Mouse (Mus musculus) embryonic facial prominence, embryonic 11.5 days (tissue): ENCODE measurements around the gene Slc16a12. TPM values are rescaled to one million over a fixed set of nuclear protein-coding genes. Genes with fewer than 3 reads are reported as not detected.

Experiments used
- ATAC-seq: fragments of 200-750 bp; cut with Nextera tagmentation; replicated peaks from 2 replicates; pipeline ENCODE4 v1.8.0; 2017; ENCODE audit warnings: low read depth; ENCODE audit not compliant: insufficient number of reproducible peaks, low FRiP score, low TSS enrichment
- DNase-seq: peaks from one replicate; pipeline ENCODE4 v3.0.0-alpha.2; 2015; ENCODE audit warnings: low spot score
- H3K27ac ChIP-seq: fragments of 300-500 bp; sonication (generic); replicated peaks from 2 replicates; pipeline ENCODE4 v1.5.1; 2014; ENCODE audit warnings: mild to moderate bottlenecking, low read depth, low read length, control low read depth
- H3K27me3 ChIP-seq: fragments of 300-500 bp; sonication (generic); 2 replicates; pipeline ENCODE4 v1.6.1; 2014; ENCODE audit warnings: mild to moderate bottlenecking, low read length, moderate library complexity, mixed read lengths; ENCODE audit not compliant: control insufficient read depth, insufficient read depth
- H3K36me3 ChIP-seq: fragments of 300-500 bp; sonication (generic); replicated peaks from 2 replicates; pipeline ENCODE4 v1.6.1; 2014; ENCODE audit warnings: low read depth, mild to moderate bottlenecking, low read length, moderate library complexity, mixed read lengths; ENCODE audit not compliant: control insufficient read depth, insufficient read depth
- H3K4me1 ChIP-seq: fragments of 300-500 bp; sonication (generic); 2 replicates; pipeline ENCODE4 v1.6.1; 2014; ENCODE audit warnings: low read length, mixed read lengths; ENCODE audit not compliant: control insufficient read depth, insufficient read depth
- H3K4me2 ChIP-seq: fragments of 300-500 bp; sonication (generic); 2 replicates; pipeline ENCODE4 v1.6.1; 2014; ENCODE audit warnings: low read depth, mild to moderate bottlenecking, control low read depth, low read length, moderate library complexity
- H3K4me3 ChIP-seq: fragments of 300-500 bp; sonication (generic); 2 replicates; pipeline ENCODE4 v1.5.1; 2014; ENCODE audit warnings: low read depth, low read length, control low read depth
- H3K9ac ChIP-seq: fragments of 300-500 bp; sonication (generic); replicated peaks from 2 replicates; pipeline ENCODE4 v1.6.1; 2014; ENCODE audit warnings: mild to moderate bottlenecking, control low read depth, low read length
- H3K9me3 ChIP-seq: fragments of 300-500 bp; sonication (generic); replicated peaks from 2 replicates; pipeline ENCODE4 v1.6.1; 2016; ENCODE audit warnings: mild to moderate bottlenecking, low read length, inconsistent platforms, mixed read lengths; ENCODE audit not compliant: control insufficient read depth
- WGBS: fragments of 180-500 bp; shearing (Covaris S2); extraction: QIAGEN DNeasy Blood & Tissue Kit; methylation state at CpG from one replicate; pipeline ENCODE4 v1.1.7; 2014; 5-methylcytosine and 5-hydroxymethylcytosine counted together
- polyA plus RNA-seq: library from polyadenylated mRNA; unstranded; fragments of >200 nt; fragmentation: Nextera tagmentation; extraction: Ambion mirVana; gene quantifications from 2 replicates; pipeline ENCODE4 v1.2.1, GENCODE M21; 2014

The Slc16a12 gene
- polyA plus RNA-seq, 1 experiment from 2014 or later, result 1.1 TPM

- Histone ChIP-seq H3K9me3 (no peaks in the 10 kb centered on the region), H3K4me3 (no peak overlapping the region), H3K27me3 (no peaks in the 10 kb centered on the region), H3K27ac (no peak overlapping the region), H3K4me1 (no peaks in the 10 kb centered on the region), H3K36me3 (no peaks in the 10 kb centered on the region), H3K9ac (no peak overlapping the region), H3K4me2 (no peak overlapping the region)
- 87% methylated on average over 2 of the region's 2 CpGs for WGBS
- ATAC-seq (no peak), DNase-seq (no peak)
Measured at GRCm38 (mm10) chr19:34712050-34712449, 35.0 kb downstream of the Slc16a12 start.

- Histone ChIP-seq H3K27me3 (no peaks in the 10 kb centered on the region), H3K4me1 (no peaks in the 10 kb centered on the region), H3K36me3 (no peaks in the 10 kb centered on the region), H3K4me2 (no peak overlapping the region), H3K9ac (no peak overlapping the region), H3K9me3 (no peaks in the 10 kb centered on the region), H3K27ac (no peak overlapping the region), H3K4me3 (no peak overlapping the region)
- WGBS, result 62% methylated on average over 2 of the region's 2 CpGs
- DNase-seq, result no peak
- ATAC-seq, result no peak
Measured at GRCm38 (mm10) chr19:34708221-34708620, 38.9 kb downstream of the Slc16a12 start.

DNA sequence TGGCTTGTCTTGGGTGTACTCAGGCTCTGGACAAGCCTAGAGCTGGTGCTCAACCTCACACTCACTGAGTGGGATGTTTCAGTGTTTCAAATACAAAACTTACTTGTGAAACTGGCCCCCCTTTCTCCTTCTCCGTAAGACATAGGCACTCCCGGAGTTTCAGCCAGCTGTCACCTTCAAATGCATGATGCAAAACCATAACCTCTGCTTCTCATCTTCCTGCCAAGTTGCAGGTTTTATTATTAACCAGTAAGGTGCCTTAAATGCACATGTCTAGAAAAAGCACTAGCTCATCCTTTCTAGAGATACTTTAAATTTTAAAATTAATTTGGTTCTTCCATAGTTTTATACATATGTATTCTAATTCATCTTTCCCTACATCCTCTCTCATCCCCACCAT lies 39.5 kb downstream of the Slc16a12 start:
- no peaks in the 10 kb centered on the region for H3K9me3 ChIP-seq
- no peak overlapping the region for H3K9ac ChIP-seq
- 70% methylated on average over 2 of the region's 2 CpGs for WGBS
- H3K4me2 ChIP-seq, result no peak overlapping the region
- no peaks in the 10 kb centered on the region for H3K36me3 ChIP-seq
- DNase-seq (no peak), ATAC-seq (no peak)
- no peak overlapping the region for H3K4me3 ChIP-seq
- no peaks in the 10 kb centered on the region for H3K4me1 ChIP-seq
- H3K27ac ChIP-seq, result no peak overlapping the region
- no peaks in the 10 kb centered on the region for H3K27me3 ChIP-seq

GRCm38 (mm10) chr19:34706261-34706660 lies 40.8 kb downstream of the Slc16a12 start:
- H3K36me3 ChIP-seq, result no peaks in the 10 kb centered on the region
- H3K4me2 ChIP-seq, result no peak overlapping the region
- no peak overlapping the region for H3K9ac ChIP-seq
- WGBS, result 55% methylated on average over 6 of the region's 6 CpGs
- H3K9me3 ChIP-seq, result no peaks in the 10 kb centered on the region
- H3K27me3 ChIP-seq, result no peaks in the 10 kb centered on the region
- DNase-seq (no peak), ATAC-seq (no peak)
- H3K4me3 ChIP-seq, result no peak overlapping the region
- no peak overlapping the region for H3K27ac ChIP-seq
- H3K4me1 ChIP-seq, result no peaks in the 10 kb centered on the region

GRCm38 (mm10) chr19:34705141-34705540 lies 41.9 kb downstream of the Slc16a12 start:
- 92% methylated on average over 1 of the region's 1 CpGs for WGBS

DNA sequence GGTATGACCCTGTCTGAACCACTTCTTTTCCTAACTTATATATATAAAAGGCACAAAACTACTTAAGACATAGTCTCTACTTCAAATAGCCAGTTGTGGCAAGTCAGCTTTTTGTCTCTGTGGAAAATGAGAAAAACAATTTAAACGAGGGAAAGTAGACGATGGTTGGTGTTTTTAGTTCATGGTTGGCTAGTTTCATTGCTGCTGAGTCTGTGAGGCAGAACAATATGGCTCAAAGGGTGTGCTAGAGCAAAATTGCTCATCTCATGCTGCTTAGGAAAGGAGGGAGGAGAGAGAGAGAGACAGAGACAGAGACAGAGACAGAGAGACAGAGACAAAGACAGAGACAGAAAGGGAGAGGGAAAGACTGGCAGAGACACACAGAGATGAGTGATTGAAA lies 47.8 kb downstream of the Slc16a12 start:
- Histone ChIP-seq H3K4me3 (no peak overlapping the region), H3K27me3 (no peaks in the 10 kb centered on the region), H3K27ac (no peak overlapping the region), H3K4me2 (no peak overlapping the region), H3K9me3 (no peaks in the 10 kb centered on the region), H3K4me1 (no peaks in the 10 kb centered on the region), H3K9ac (no peak overlapping the region), H3K36me3 (no peaks in the 10 kb centered on the region)
- DNase-seq (no peak), ATAC-seq (no peak)
- WGBS, result 80% methylated on average over 2 of the region's 2 CpGs

More at GRCm38 (mm10) chr19:34705141-34705540, 41.9 kb downstream of the Slc16a12 start:
- Histone ChIP-seq H3K4me1 (no peaks in the 10 kb centered on the region), H3K27me3 (no peaks in the 10 kb centered on the region), H3K9ac (no peak overlapping the region), H3K27ac (no peak overlapping the region), H3K4me2 (no peak overlapping the region), H3K36me3 (no peaks in the 10 kb centered on the region), H3K9me3 (no peaks in the 10 kb centered on the region), H3K4me3 (no peak overlapping the region)
- ATAC-seq (no peak), DNase-seq (no peak)

GRCm38 (mm10) chr19:34698852-34699251 lies 48.2 kb downstream of the Slc16a12 start:
- Histone ChIP-seq H3K9ac (no peak overlapping the region), H3K9me3 (no peaks in the 10 kb centered on the region), H3K27ac (no peak overlapping the region), H3K4me2 (no peak overlapping the region), H3K4me1 (no peaks in the 10 kb centered on the region), H3K36me3 (no peaks in the 10 kb centered on the region), H3K4me3 (no peak overlapping the region), H3K27me3 (no peaks in the 10 kb centered on the region)
- DNase-seq, result no peak
- 61% methylated on average over 1 of the region's 1 CpGs for WGBS
- no peak for ATAC-seq

GRCm38 (mm10) chr19:34698432-34698831 lies 48.7 kb downstream of the Slc16a12 start:
- no peaks in the 10 kb centered on the region for H3K27me3 ChIP-seq
- WGBS, result 86% methylated on average over 3 of the region's 3 CpGs
- no peak overlapping the region for H3K4me3 ChIP-seq

More at GRCm38 (mm10) chr19:34698432-34698831, 48.7 kb downstream of the Slc16a12 start:
- Histone ChIP-seq H3K9me3 (no peaks in the 10 kb centered on the region), H3K4me1 (no peaks in the 10 kb centered on the region), H3K4me2 (no peak overlapping the region), H3K9ac (no peak overlapping the region), H3K36me3 (no peaks in the 10 kb centered on the region), H3K27ac (no peak overlapping the region)
- DNase-seq (no peak), ATAC-seq (no peak)
